In genomic region chr4:128688976-128689375, GRCm38 (mm10) we compare ENCODE assay signal across 8 mouse cellular contexts. TPM values are rescaled to one million over a fixed set of nuclear protein-coding genes. Genes with fewer than 3 reads are reported as not detected.
DNase-seq lines count a peak whose midpoint lies in the region; ATAC-seq lines count a peak whose summit lies in the region.

No protein-coding gene starts in this region.

- DNase-seq in heart, adult 9 months (ENCODE audit: low spot score in 2 of 2), result no peak
- peak; percentile 67 to 75 for DNase-seq in frontal cortex, adult 2 months (ENCODE audit: extremely low spot score in 1 of 2, low spot score in 1 of 2)
- DNase-seq in left cerebral cortex, postnatal 14 days (ENCODE audit: low spot score in 2 of 2), result peak; percentile 65 to 89
- peak; percentile 74 to 82 for DNase-seq in right cerebral cortex, postnatal 10 days (ENCODE audit: low spot score in 2 of 2)
- no peak for DNase-seq in ovary, postnatal 36 days (ENCODE audit: low spot score)
- DNase-seq in adipocyte (ENCODE audit: low spot score), result no peak
- no peak for DNase-seq in gastrocnemius, adult 8-10 months (ENCODE audit: low spot score in 2 of 2)

- H3K27ac ChIP-seq in heart, embryonic 16.5 days (ENCODE audit: low read length), result no peak overlapping the region

- H3K9me3 ChIP-seq in heart, embryonic 16.5 days (replicated peaks; ENCODE audit: control insufficient read depth, low read length), result peaks cover 5% of the 10 kb centered on the region

- no peaks in the 10 kb centered on the region for H3K27me3 ChIP-seq in heart, embryonic 16.5 days (ENCODE audit: control insufficient read depth, insufficient read depth, low read length)

- no peak overlapping the region for H3K9ac ChIP-seq in heart, embryonic 16.5 days (ENCODE audit: low read length)

- H3K4me2 ChIP-seq in heart, embryonic 16.5 days (ENCODE audit: low read depth, low read length), result no peak overlapping the region

- H3K4me3 ChIP-seq in heart, embryonic 16.5 days (ENCODE audit: low read length), result no peak overlapping the region

- 0 out of 2 replicates have a peak, but pooled peaks cover 6% of the 10 kb centered on the region for H3K4me1 ChIP-seq in heart, embryonic 16.5 days (ENCODE audit: control insufficient read depth, insufficient read depth, low read length)

- 56% methylated on average over 9 of the region's 9 CpGs for WGBS in heart, embryonic 16.5 days

- peak; percentile 45; the same call in 1 of the 2 replicates for ATAC-seq in heart, embryonic 16.5 days (replicated peaks; ENCODE audit: extremely low read depth, insufficient read depth, low FRiP score)

- intact Hi-C loops in left cerebral cortex, postnatal 14 days (cut with DNase I), result no loop called here

- H3K36me3 ChIP-seq in heart, embryonic 16.5 days (ENCODE audit: control insufficient read depth, insufficient read depth), result no peaks in the 10 kb centered on the region

RNA-seq across cellular contexts. Expression of gene Phc2, which starts 34.5 kb away (rescaled TPM):
- polyA plus RNA-seq in heart, embryonic 16.5 days (2015; fragmentation: Nextera tagmentation; extraction: Ambion mirVana), result 7.5 and 11.0 TPM in 2 replicates
- 104 and 110 TPM in 2 replicates for polyA plus RNA-seq in frontal cortex, adult 2 months (2012; rRNA removed)
- total RNA-seq in left cerebral cortex, postnatal 14 days (2021), result 10 to 100 TPM; 74.8 to 77.2 TPM
- total RNA-seq in gastrocnemius, adult 8-10 months (2022), result 10 to 100 TPM; 12.3 to 18.1 (median 14.6) TPM

Comparison
In these comparisons a context has a peak if more than half of its experiments do, and no peak if none do; other contexts are left out.
1. DNase-seq: peak in frontal cortex, adult 2 months (2 of 2), left cerebral cortex, postnatal 14 days (2 of 2) and right cerebral cortex, postnatal 10 days (2 of 2); none in heart, adult 9 months (0 of 2), ovary, postnatal 36 days (single experiment), adipocyte (single experiment) and gastrocnemius, adult 8-10 months (0 of 2).